Mouse (Mus musculus): ENCODE data around the gene Hsd11b1. TPM values are rescaled to one million over a fixed set of nuclear protein-coding genes. Genes with fewer than 3 reads are reported as not detected.
"Not testable (repeated sequence)": the region's sequence is repeated elsewhere in the genome, so short reads cannot be mapped to it uniquely, and the experiment has no call there.

The Hsd11b1 gene
- polyA plus RNA-seq, 1 experiment from 2014 or later: 4.6 TPM

DNA sequence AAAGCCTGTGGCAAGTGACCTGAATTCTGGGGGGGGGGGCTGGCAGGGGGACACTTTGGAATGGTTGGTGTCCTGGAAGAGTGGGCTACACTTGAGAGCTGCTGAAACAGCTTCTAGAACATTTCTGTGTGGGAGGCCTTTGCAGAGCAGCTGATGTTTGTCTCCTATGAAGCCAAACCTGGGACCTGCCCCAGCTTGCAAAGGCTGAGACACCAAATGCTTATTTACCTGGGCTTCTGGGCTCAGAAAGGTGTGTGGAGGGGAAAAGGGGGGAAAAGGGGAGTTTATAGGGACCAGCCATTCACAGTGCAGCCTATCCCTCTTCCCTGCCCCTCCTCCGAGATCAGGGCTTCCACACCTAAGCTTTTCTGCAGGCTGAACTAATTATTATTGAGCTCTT is 36.1 kb upstream of the Hsd11b1 start:
- 58% methylated on average over 1 of the region's 1 CpGs for WGBS
- H3K4me1 ChIP-seq (ENCODE audit: insufficient read depth, low read length): no peaks in the 10 kb centered on the region; the same call in 1 of the 2 replicates
- H3K27me3 ChIP-seq (ENCODE audit: insufficient read depth, low read length): no peaks in the 10 kb centered on the region
- H3K9me3 ChIP-seq (ENCODE audit: low read length): no peaks in the 10 kb centered on the region
- H3K36me3 ChIP-seq (ENCODE audit: insufficient read depth, low read length): no peaks in the 10 kb centered on the region
- no peak overlapping the region for H3K9ac ChIP-seq (replicated peaks; ENCODE audit: low read length)
- no peak overlapping the region for H3K4me2 ChIP-seq (replicated peaks; ENCODE audit: low read depth, low read length)
- no peak overlapping the region for H3K27ac ChIP-seq (ENCODE audit: low read length)
- no peak for ATAC-seq (ENCODE audit: low FRiP score, low TSS enrichment)
- no peak overlapping the region for H3K4me3 ChIP-seq (ENCODE audit: low read length)

DNA sequence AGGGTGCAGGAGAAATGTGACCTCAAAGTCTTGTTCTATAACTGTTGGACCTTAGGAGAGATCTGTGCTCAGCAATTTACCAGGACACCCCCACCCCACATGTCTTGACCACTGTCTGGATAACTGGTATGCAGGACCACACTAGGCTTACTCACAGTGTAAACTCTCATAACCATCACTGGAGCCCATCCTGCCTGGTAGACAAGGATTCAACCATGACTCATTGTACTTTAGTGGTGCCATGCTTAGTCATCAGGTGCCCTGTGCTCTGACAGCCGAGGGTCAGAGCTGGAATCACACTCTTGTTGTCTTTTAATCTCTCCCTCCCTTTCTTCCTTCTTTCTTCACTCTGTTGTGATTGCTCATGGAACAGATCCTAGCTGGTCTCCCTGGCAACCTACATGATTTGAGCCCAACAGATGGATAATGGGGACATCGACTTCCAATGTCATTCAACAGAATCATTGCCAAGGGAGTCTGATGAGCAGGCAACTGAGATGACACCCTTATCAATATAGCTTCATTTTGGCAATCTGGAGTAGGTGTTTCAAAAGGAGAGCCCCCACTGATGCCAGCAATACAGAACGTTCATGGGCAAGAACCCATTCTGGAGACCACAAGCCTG is 34.4 kb upstream of the Hsd11b1 start:
- Histone ChIP-seq H3K4me1 (ENCODE audit: insufficient read depth, low read length) (no peaks in the 10 kb centered on the region; the same call in 1 of the 2 replicates), H3K36me3 (ENCODE audit: insufficient read depth, low read length) (no peaks in the 10 kb centered on the region), H3K4me2 (replicated peaks; ENCODE audit: low read depth, low read length) (no peak overlapping the region), H3K27ac (ENCODE audit: low read length) (no peak overlapping the region), H3K9ac (replicated peaks; ENCODE audit: low read length) (no peak overlapping the region), H3K27me3 (ENCODE audit: insufficient read depth, low read length) (no peaks in the 10 kb centered on the region), H3K9me3 (ENCODE audit: low read length) (no peaks in the 10 kb centered on the region), H3K4me3 (ENCODE audit: low read length) (no peak overlapping the region)
- WGBS: 85% methylated on average over 3 of the region's 3 CpGs
- ATAC-seq (ENCODE audit: low FRiP score, low TSS enrichment): no peak

DNA sequence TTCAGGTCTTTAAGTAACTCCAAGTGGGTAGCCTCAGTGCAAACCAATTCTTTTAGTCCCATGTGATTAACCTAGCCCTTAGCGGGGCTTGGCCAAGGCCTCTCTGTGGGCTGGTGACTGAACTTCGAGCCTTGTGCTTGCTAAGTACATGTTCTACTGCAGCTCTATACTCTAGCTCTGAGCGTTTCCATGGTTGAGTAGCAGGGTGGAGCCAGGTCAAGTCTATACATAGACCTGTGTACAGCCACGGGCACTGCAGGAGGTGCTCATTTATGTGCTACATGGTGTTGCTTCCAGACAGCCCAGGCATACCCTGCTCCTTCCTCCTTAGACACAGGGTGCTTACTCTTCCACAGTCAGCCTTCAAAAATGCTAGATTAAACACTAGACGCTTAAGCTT is 32.0 kb upstream of the Hsd11b1 start:
- H3K9me3 ChIP-seq (ENCODE audit: low read length): no peaks in the 10 kb centered on the region
- 76% methylated on average over 5 of the region's 5 CpGs for WGBS
- no peaks in the 10 kb centered on the region for H3K4me1 ChIP-seq (ENCODE audit: insufficient read depth, low read length)
- no peak overlapping the region for H3K4me2 ChIP-seq (replicated peaks; ENCODE audit: low read depth, low read length)
- H3K9ac ChIP-seq (replicated peaks; ENCODE audit: low read length): no peak overlapping the region
- H3K27me3 ChIP-seq (ENCODE audit: insufficient read depth, low read length): no peaks in the 10 kb centered on the region
- H3K27ac ChIP-seq (ENCODE audit: low read length): no peak overlapping the region
- no peaks in the 10 kb centered on the region for H3K36me3 ChIP-seq (ENCODE audit: insufficient read depth, low read length)
- no peak overlapping the region for H3K4me3 ChIP-seq (ENCODE audit: low read length)
- ATAC-seq (ENCODE audit: low FRiP score, low TSS enrichment): no peak

DNA sequence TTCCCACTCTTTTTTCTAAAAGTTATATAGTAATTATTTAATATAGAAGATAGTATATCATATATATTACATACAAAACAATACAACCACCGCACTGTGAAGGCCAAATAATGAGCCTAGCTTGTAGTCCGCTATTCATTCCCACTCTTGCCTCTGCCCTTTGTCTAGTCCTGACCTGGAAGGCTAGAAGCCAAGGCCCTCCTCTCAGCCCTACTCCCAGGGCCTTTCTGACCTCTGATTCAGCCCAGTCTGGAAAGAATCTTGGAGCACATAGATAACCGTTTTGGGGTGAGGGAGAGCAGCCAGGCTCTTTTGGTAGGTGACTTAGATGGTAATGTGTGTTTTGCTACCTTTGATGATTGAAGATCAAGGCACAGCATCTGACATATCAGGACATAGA is 30.1 kb upstream of the Hsd11b1 start:
- Histone ChIP-seq H3K4me1 (ENCODE audit: insufficient read depth, low read length) (no peaks in the 10 kb centered on the region), H3K4me3 (ENCODE audit: low read length) (no peak overlapping the region), H3K4me2 (replicated peaks; ENCODE audit: low read depth, low read length) (no peak overlapping the region), H3K9me3 (ENCODE audit: low read length) (no peaks in the 10 kb centered on the region), H3K9ac (replicated peaks; ENCODE audit: low read length) (no peak overlapping the region), H3K36me3 (ENCODE audit: insufficient read depth, low read length) (no peaks in the 10 kb centered on the region), H3K27me3 (ENCODE audit: insufficient read depth, low read length) (no peaks in the 10 kb centered on the region), H3K27ac (ENCODE audit: low read length) (no peak overlapping the region)
- WGBS: 72% methylated on average over 3 of the region's 3 CpGs
- ATAC-seq (ENCODE audit: low FRiP score, low TSS enrichment): no peak

DNA sequence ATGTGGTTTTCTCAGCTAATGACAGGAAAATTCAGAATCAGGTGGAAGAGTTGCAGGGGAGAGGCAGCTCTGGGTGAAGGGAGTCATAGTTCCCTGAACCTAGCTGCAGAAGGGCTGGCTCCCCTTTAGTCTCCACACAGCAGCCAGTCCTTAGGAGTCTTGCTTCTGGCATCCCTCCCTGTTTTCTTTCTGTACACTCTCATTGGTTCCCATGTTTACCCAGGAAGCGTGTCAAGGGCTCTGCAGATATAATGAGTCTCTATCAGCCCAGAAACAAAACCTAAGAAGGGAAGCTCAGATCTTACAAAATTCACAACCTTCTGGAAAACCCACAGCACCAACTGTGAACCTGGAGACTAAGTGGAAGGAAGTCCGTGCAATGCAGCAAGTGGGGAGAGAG is 29.2 kb upstream of the Hsd11b1 start:
- no peak for ATAC-seq (ENCODE audit: low FRiP score, low TSS enrichment)
- no peaks in the 10 kb centered on the region for H3K9me3 ChIP-seq (ENCODE audit: low read length)
- H3K36me3 ChIP-seq (ENCODE audit: insufficient read depth, low read length): no peaks in the 10 kb centered on the region
- H3K27me3 ChIP-seq (ENCODE audit: insufficient read depth, low read length): no peaks in the 10 kb centered on the region
- no peak overlapping the region for H3K4me3 ChIP-seq (ENCODE audit: low read length)
- no peak overlapping the region for H3K27ac ChIP-seq (ENCODE audit: low read length)
- no peak overlapping the region for H3K4me2 ChIP-seq (replicated peaks; ENCODE audit: low read depth, low read length)
- 39% methylated on average over 2 of the region's 2 CpGs for WGBS
- H3K4me1 ChIP-seq (ENCODE audit: insufficient read depth, low read length): no peaks in the 10 kb centered on the region
- H3K9ac ChIP-seq (replicated peaks; ENCODE audit: low read length): no peak overlapping the region

DNA sequence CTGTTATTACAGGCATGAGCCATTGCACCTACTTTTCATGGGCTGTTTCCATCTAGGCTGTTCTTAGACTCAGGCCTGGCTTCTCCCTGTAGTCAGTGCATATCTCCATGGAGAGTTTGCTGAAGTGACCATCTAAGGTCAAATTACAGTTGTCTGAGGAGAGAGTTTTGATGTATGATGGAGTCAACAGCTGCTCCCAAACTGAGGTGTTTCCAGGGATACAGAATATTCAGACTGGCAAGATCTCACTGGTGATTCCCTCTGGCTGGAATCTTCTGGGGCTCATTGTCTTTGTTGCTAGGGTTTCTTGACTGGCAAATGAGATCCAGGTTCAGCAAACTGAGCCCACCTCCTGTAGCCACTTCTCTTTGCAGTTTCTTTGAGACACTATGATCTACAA is 26.8 kb upstream of the Hsd11b1 start:
- Histone ChIP-seq H3K9ac (replicated peaks; ENCODE audit: low read length) (no peak overlapping the region), H3K9me3 (ENCODE audit: low read length) (no peaks in the 10 kb centered on the region), H3K36me3 (ENCODE audit: insufficient read depth, low read length) (no peaks in the 10 kb centered on the region), H3K4me2 (replicated peaks; ENCODE audit: low read depth, low read length) (no peak overlapping the region), H3K4me3 (ENCODE audit: low read length) (no peak overlapping the region), H3K27me3 (ENCODE audit: insufficient read depth, low read length) (no peaks in the 10 kb centered on the region), H3K27ac (ENCODE audit: low read length) (no peak overlapping the region), H3K4me1 (ENCODE audit: insufficient read depth, low read length) (no peaks in the 10 kb centered on the region)
- no peak for ATAC-seq (ENCODE audit: low FRiP score, low TSS enrichment)

DNA sequence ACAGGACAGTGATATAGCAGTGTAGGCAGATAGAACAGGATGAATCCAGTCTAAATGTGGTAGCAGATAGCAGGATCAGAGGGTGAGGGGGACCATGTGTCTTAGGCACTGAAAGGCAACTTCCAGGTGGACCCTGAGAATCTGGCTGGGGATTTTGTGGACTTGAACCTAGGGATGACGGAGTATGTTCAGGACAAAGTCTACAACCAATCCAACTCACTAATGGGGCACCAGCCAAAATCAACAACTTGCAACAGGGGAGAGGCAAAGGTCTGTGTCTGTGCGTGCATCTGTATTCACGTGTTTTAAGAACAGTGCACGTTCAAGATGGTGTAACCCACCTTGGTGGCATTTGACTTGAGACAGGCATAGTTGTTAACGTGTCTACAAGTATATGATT is 26.0 kb upstream of the Hsd11b1 start:
- H3K27ac ChIP-seq (ENCODE audit: low read length): no peak overlapping the region
- no peak for ATAC-seq (ENCODE audit: low FRiP score, low TSS enrichment)
- H3K4me2 ChIP-seq (replicated peaks; ENCODE audit: low read depth, low read length): no peak overlapping the region
- H3K4me3 ChIP-seq (ENCODE audit: low read length): no peak overlapping the region
- no peaks in the 10 kb centered on the region for H3K4me1 ChIP-seq (ENCODE audit: insufficient read depth, low read length)
- H3K27me3 ChIP-seq (ENCODE audit: insufficient read depth, low read length): no peaks in the 10 kb centered on the region
- H3K9me3 ChIP-seq (ENCODE audit: low read length): no peaks in the 10 kb centered on the region
- no peak overlapping the region for H3K9ac ChIP-seq (replicated peaks; ENCODE audit: low read length)
- WGBS: 80% methylated on average over 5 of the region's 5 CpGs
- H3K36me3 ChIP-seq (ENCODE audit: insufficient read depth, low read length): no peaks in the 10 kb centered on the region

DNA sequence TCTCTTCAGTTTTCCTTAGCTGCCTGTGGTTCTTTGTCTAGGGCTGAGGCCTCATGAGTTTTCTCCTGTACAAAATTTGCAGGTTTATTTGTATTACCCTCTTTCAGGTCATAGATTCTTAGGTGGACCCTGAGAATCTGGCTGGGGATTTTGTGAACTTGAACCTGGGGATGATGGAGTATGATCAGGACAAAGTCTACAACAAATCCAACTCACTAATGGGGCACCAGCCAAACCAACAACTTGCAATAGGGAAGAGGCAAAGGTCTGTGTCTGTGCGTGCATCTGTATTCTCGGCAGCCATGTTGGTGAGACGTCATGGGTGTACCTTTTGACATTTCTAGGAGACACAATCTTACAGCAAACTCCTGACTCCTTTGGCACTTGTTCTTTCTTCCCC is 25.2 kb upstream of the Hsd11b1 start:
- Histone ChIP-seq H3K36me3 (ENCODE audit: insufficient read depth, low read length) (no peaks in the 10 kb centered on the region), H3K27ac (ENCODE audit: low read length) (no peak overlapping the region), H3K9me3 (ENCODE audit: low read length) (no peaks in the 10 kb centered on the region), H3K4me3 (ENCODE audit: low read length) (no peak overlapping the region), H3K4me2 (replicated peaks; ENCODE audit: low read depth, low read length) (no peak overlapping the region), H3K9ac (replicated peaks; ENCODE audit: low read length) (no peak overlapping the region), H3K4me1 (ENCODE audit: insufficient read depth, low read length) (no peaks in the 10 kb centered on the region), H3K27me3 (ENCODE audit: insufficient read depth, low read length) (no peaks in the 10 kb centered on the region)
- WGBS: 91% methylated on average over 3 of the region's 3 CpGs
- ATAC-seq (ENCODE audit: low FRiP score, low TSS enrichment): no peak

DNA sequence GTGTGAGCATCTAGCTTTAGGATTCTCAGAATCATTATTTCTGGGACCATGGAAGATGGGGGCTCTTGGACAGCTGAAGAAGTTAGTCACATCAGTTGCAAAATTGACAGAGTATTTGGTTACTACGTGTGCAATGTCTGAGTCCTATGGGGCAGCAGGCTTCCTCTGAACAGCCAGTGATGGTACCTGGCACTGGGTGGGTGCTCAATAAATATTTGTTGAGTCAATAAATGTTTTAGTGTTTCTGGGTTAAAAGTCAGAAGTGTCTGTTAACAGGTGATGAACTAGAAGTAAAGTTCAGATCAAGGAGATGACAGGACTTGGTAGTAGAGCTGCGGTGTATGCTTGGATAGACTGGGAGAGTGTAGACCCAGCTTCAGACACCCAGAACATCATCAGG is 23.7 kb upstream of the Hsd11b1 start:
- Histone ChIP-seq H3K4me3 (ENCODE audit: low read length) (no peak overlapping the region), H3K4me1 (ENCODE audit: insufficient read depth, low read length) (no peaks in the 10 kb centered on the region), H3K4me2 (replicated peaks; ENCODE audit: low read depth, low read length) (no peak overlapping the region), H3K36me3 (ENCODE audit: insufficient read depth, low read length) (no peaks in the 10 kb centered on the region), H3K9me3 (ENCODE audit: low read length) (no peaks in the 10 kb centered on the region), H3K27ac (ENCODE audit: low read length) (no peak overlapping the region), H3K9ac (replicated peaks; ENCODE audit: low read length) (no peak overlapping the region), H3K27me3 (ENCODE audit: insufficient read depth, low read length) (no peaks in the 10 kb centered on the region)
- no peak for ATAC-seq (ENCODE audit: low FRiP score, low TSS enrichment)
- WGBS: 81% methylated on average over 2 of the region's 2 CpGs

DNA sequence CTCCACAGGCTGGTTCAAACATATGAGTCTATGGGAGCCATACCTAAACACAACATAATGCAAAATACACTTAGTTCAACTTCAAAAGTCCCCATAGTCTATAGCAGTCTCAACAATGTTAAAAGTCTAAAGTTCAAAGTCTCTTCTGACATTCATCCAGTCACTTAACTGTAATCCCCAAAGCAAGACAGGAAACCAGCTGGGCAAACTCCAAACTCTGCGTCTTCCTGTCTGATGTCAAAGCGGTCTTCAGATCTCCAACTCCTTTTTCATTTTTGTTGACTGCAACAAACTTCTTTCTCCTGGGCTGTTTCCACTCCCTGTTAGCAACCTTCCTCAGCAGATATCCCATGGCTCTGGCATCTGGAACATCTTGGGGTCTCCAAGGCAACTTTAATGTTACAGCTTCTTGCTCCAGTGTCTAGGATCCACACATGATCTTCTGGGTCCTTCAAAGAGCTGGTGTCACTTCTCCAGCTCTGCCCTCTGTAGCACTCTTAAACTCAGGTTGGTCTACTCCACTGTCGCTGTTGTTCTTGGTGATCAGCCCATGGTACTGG is 22.0 kb upstream of the Hsd11b1 start:
- not testable (repeated sequence) for H3K4me2 ChIP-seq (replicated peaks; ENCODE audit: low read depth, low read length); H3K9me3 ChIP-seq (ENCODE audit: low read length); H3K4me3 ChIP-seq (ENCODE audit: low read length); H3K27ac ChIP-seq (ENCODE audit: low read length); H3K27me3 ChIP-seq (ENCODE audit: insufficient read depth, low read length); H3K4me1 ChIP-seq (ENCODE audit: insufficient read depth, low read length); H3K9ac ChIP-seq (replicated peaks; ENCODE audit: low read length); H3K36me3 ChIP-seq (ENCODE audit: insufficient read depth, low read length); ATAC-seq (ENCODE audit: low FRiP score, low TSS enrichment)
- WGBS: 64% methylated on average over 3 of the region's 3 CpGs
